Mouse (Mus musculus): ENCODE results near the gene Tmem171. TPM values are rescaled to one million over a fixed set of nuclear protein-coding genes. Genes with fewer than 3 reads are reported as not detected.

Tmem171 gene
- polyA plus RNA-seq, 1 experiment from 2014 or later: 0.93 TPM

DNA sequence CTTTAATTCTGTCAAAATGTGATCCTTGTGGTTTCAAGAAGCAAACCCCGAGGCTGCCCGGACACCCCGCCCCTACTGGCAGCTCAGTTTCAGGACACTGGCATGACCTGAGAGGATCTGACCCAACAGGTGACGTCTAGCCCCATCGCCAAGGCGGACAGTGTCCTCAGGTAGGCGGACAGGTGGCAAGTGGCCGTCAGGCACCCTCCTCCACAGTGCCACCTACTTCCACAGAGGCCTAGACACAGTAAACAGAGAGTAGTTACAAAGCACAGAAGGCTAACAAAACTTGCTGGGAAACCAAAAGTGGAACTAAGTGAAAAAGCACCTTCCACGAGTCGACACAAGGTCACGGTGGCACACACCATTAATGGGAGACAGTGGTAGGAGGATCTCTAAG lies 1.3 kb downstream of the Tmem171 start:
- Histone ChIP-seq H3K4me3 (no peak overlapping the region), H3K4me2 (no peak overlapping the region), H3K4me1 (replicated peaks) (peaks cover 32% of the 10 kb centered on the region), H3K9ac (no peak overlapping the region), H3K27me3 (replicated peaks) (peaks cover 43% of the 10 kb centered on the region), H3K27ac (ENCODE audit: poor library complexity, severe bottlenecking) (no peak overlapping the region), H3K9me3 (replicated peaks) (no peaks in the 10 kb centered on the region), H3K36me3 (no peaks in the 10 kb centered on the region)
- no peak for ATAC-seq (ENCODE audit: insufficient number of reproducible peaks, low FRiP score)
- 86% methylated on average over 11 of the region's 11 CpGs for WGBS

DNA sequence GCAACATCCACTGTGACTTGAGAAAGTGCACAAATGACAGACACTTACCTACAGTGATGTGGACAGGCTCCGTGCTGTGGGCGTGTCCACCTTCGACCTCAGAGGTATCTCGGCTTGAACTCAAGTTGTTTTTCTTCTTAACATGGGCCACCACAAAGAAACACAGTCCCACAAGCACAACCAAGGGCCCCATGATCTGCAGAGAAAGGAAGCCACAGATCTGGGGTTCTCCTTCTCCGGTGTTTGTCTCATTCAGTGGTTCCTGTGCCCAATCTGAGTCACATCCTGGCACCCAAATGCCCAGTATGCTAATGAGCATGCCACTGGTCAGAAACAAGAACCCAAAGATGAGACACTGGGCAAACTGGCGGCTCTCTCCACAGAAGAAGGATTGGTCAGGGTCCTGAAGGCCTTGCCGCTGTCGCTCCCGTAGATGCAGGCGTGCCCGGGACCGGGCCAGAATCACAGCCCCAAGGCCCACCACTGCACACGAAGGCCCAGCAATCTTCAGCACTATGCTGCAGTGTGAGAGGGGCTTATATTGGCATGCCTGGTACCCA lies 2.6 kb downstream of the Tmem171 start:
- 91% methylated on average over 13 of the region's 13 CpGs for WGBS
- no peak overlapping the region for H3K27ac ChIP-seq (ENCODE audit: poor library complexity, severe bottlenecking)
- ATAC-seq (ENCODE audit: insufficient number of reproducible peaks, low FRiP score): no peak
- no peak overlapping the region for H3K4me3 ChIP-seq
- no peaks in the 10 kb centered on the region for H3K9me3 ChIP-seq (replicated peaks)
- peaks cover 43% of the 10 kb centered on the region for H3K27me3 ChIP-seq (replicated peaks)
- no peak overlapping the region for H3K4me2 ChIP-seq
- no peak overlapping the region for H3K9ac ChIP-seq
- no peaks in the 10 kb centered on the region for H3K36me3 ChIP-seq
- peaks cover 32% of the 10 kb centered on the region for H3K4me1 ChIP-seq (replicated peaks)

DNA sequence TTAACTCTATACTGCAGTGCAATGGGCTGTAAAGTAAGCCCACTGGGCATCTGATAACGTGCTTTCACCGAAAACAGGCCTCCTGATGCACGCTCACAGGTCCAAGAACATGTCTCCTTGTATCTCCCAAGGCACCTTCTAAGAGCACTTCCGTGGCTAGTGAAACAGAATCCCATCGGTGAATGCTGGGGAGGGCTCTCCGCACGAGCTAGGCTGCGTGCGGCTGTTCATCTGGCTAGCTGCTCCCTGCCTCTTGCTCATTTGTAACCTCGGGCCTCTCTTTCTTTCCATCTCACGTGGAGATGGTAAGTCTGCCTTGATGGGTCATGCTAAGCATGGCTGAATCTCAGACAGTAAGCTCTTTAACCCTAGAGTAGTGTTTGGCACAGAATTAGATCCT lies 3.7 kb downstream of the Tmem171 start:
- Histone ChIP-seq H3K27ac (ENCODE audit: poor library complexity, severe bottlenecking) (no peak overlapping the region), H3K27me3 (replicated peaks) (peaks cover 36% of the 10 kb centered on the region), H3K4me2 (no peak overlapping the region), H3K9me3 (replicated peaks) (no peaks in the 10 kb centered on the region), H3K4me3 (no peak overlapping the region), H3K36me3 (no peaks in the 10 kb centered on the region), H3K4me1 (replicated peaks) (peaks cover 32% of the 10 kb centered on the region), H3K9ac (no peak overlapping the region)
- no peak for ATAC-seq (ENCODE audit: insufficient number of reproducible peaks, low FRiP score)
- WGBS: 89% methylated on average over 11 of the region's 11 CpGs

DNA sequence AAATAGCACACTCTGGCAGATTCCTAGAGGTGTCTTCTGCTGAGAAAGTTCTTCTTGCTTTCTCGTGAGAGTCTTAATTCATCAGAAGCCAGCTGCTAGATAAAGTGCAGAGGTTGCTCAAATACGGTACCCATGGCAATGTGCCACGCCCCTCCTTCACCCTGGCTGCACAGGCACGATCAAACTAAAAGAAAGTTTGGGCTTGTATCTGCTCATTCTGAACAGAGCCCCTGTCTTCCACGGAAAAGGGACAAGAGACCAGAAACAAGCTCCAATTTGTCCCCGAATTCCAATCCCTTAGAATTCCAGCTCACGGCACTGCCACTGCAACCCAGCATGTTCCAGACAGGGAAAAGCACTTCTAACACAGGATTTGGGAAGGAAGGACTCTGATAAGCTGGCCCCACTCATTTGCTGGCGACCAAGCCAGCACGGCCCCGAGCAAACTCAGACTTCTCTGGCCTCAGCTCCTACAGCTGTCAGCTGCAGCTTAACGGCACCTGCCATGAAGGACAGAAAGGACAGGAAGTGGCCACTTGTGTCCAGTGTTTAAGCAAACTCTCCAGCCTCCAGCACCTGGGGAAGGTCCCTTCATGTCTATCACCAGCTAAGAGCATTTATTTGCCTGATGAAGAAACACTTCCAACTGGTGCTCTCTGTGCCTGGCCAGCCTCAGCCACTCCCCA lies 4.9 kb downstream of the Tmem171 start:
- H3K27ac ChIP-seq (ENCODE audit: poor library complexity, severe bottlenecking): peak overlapping the region; percentile 46
- H3K27me3 ChIP-seq (replicated peaks): peaks cover 25% of the 10 kb centered on the region
- H3K4me3 ChIP-seq: peak overlapping the region; percentile 16; the same call in 1 of the 2 replicates
- ATAC-seq (ENCODE audit: insufficient number of reproducible peaks, low FRiP score): no peak
- 22% methylated on average over 11 of the region's 11 CpGs for WGBS
- H3K36me3 ChIP-seq: no peaks in the 10 kb centered on the region
- H3K9ac ChIP-seq: no peak overlapping the region
- peaks cover 21% of the 10 kb centered on the region for H3K4me1 ChIP-seq (replicated peaks)
- H3K9me3 ChIP-seq (replicated peaks): no peaks in the 10 kb centered on the region
- peak overlapping the region; percentile 51 for H3K4me2 ChIP-seq

DNA sequence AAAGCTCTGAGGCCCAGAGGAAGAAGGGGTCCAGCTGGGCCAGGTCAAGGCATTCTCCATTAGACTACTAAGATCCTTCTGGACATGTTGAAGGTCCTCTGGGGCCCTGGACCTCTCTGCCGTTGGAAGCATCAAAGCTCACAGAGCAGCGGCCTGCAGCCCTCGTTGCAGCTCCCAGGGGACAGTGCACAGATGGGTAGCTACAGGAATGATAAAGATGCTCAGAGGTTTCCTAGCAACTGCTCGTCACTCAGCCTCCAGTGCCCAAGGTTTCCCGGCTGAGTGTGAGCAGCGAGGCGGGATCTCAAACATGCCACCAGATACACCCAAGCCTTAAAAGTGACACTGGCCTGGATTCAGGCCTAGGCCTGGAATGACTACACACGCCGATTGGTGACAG lies 6.7 kb downstream of the Tmem171 start:
- 0 out of 2 replicates have a peak, but pooled peaks cover 9% of the 10 kb centered on the region for H3K27me3 ChIP-seq (replicated peaks)
- no peaks in the 10 kb centered on the region for H3K9me3 ChIP-seq (replicated peaks)
- WGBS: 67% methylated on average over 9 of the region's 9 CpGs
- H3K27ac ChIP-seq (ENCODE audit: poor library complexity, severe bottlenecking): no peak overlapping the region
- no peak for ATAC-seq (ENCODE audit: insufficient number of reproducible peaks, low FRiP score)
- no peak overlapping the region for H3K4me2 ChIP-seq
- no peak overlapping the region for H3K9ac ChIP-seq
- H3K4me1 ChIP-seq (replicated peaks): peaks cover 22% of the 10 kb centered on the region
- H3K36me3 ChIP-seq: no peaks in the 10 kb centered on the region
- H3K4me3 ChIP-seq: no peak overlapping the region

DNA sequence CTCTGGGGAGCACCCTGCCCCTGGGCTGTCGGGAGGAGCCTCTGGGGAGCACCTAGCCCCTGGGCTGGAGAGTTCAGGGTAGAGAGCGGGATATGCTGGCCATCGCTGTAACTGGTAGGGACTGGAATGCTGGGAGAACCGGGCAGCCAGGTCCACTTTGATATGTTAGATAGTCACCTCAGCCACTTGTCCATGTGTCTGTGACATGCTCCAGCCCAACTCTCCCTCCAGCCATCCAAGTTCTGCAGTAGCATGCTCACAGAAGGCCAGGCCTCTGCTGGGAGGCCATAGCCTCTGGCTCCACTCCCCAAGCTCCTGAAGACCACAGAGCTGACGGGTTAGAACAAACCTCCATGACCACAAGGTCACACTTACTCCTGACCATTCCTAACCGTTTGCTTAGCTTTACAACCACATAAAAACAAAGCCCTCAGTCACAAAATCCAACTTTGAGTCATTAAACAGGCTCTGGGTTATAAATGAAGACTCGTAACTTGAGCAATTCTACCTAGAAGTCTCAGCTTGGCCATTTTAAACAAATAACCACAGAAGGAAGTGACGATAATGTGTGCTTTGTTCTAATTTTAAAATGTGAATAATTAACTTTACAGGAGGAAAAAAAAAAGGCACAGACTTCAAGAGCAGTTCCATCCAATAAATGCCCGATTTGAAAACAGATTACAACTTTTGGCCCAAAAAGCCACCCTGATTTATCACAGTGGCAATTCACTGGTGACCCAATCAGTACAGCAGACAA lies 10.3 kb downstream of the Tmem171 start:
- H3K27ac ChIP-seq (ENCODE audit: poor library complexity, severe bottlenecking): no peak overlapping the region

DNA sequence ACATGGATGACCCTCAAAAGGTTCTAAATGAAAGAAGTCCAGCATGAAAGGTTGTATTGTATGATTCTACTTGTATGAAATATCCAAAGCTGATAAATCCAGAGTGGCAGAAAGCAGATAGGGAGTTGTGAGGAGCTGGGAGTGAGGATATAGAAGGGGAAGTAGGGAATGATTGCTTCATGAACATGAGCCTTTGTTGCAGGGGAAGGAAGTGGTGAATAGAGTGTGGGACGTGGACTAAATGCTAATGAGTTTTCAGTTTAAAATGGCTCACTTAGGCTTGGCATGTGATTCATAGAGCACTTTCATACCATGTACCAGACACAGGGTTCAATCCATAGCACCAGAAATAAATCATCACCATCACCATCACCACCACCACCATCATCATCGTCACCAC lies 11.2 kb downstream of the Tmem171 start:
- no peak for ATAC-seq (ENCODE audit: insufficient number of reproducible peaks, low FRiP score)
- no peaks in the 10 kb centered on the region for H3K27me3 ChIP-seq (replicated peaks)
- WGBS: 81% methylated on average over 2 of the region's 2 CpGs
- no peaks in the 10 kb centered on the region for H3K9me3 ChIP-seq (replicated peaks)
- no peak overlapping the region for H3K4me2 ChIP-seq
- peaks cover 23% of the 10 kb centered on the region for H3K4me1 ChIP-seq (replicated peaks)
- H3K36me3 ChIP-seq: no peaks in the 10 kb centered on the region
- no peak overlapping the region for H3K4me3 ChIP-seq
- no peak overlapping the region for H3K9ac ChIP-seq
- no peak overlapping the region for H3K27ac ChIP-seq (ENCODE audit: poor library complexity, severe bottlenecking)

More for the DNA sequence above, 10.3 kb downstream of the Tmem171 start:
- Histone ChIP-seq H3K4me2 (no peak overlapping the region), H3K27me3 (replicated peaks) (no peaks in the 10 kb centered on the region), H3K4me3 (no peak overlapping the region), H3K36me3 (no peaks in the 10 kb centered on the region), H3K9ac (no peak overlapping the region), H3K9me3 (replicated peaks) (no peaks in the 10 kb centered on the region), H3K4me1 (replicated peaks) (peaks cover 28% of the 10 kb centered on the region)
- WGBS: 70% methylated on average over 9 of the region's 9 CpGs
- no peak for ATAC-seq (ENCODE audit: insufficient number of reproducible peaks, low FRiP score)

DNA sequence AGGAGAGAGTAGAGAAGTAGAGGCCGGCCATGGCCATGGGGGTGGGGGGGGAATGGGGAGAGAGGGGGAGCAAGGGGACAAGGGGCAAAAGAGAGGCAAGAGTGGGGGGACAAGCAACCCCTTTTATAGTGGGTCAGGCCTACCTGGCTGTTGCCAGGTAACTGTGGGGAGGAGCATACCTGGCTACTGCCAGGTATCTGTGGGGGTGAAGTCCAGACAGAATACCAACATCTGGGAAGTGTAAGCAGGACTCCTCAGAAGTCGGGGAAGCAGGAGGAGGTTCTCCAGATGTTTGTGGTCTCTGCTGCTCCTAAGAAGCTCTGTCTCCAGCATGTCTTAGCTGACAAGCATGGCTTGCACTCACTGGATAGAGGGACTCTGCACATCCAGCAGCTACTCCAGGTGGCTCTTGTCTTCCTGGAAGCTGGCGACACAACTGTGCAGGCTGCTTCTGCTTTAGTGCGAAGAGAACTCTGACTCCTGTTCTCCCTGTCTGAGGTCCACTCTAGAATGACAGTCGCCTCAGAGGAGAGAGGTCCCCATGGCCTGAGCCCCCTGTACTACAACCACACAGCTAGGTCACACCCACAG lies 14.1 kb downstream of the Tmem171 start:
- H3K4me3 ChIP-seq: no peak overlapping the region
- no peaks in the 10 kb centered on the region for H3K36me3 ChIP-seq
- H3K4me2 ChIP-seq: no peak overlapping the region
- no peaks in the 10 kb centered on the region for H3K9me3 ChIP-seq (replicated peaks)
- H3K27me3 ChIP-seq (replicated peaks): no peaks in the 10 kb centered on the region
- 72% methylated on average over 5 of the region's 5 CpGs for WGBS
- H3K4me1 ChIP-seq (replicated peaks): peaks cover 23% of the 10 kb centered on the region
- no peak overlapping the region for H3K27ac ChIP-seq (ENCODE audit: poor library complexity, severe bottlenecking)
- no peak overlapping the region for H3K9ac ChIP-seq
- no peak for ATAC-seq (ENCODE audit: insufficient number of reproducible peaks, low FRiP score)

DNA sequence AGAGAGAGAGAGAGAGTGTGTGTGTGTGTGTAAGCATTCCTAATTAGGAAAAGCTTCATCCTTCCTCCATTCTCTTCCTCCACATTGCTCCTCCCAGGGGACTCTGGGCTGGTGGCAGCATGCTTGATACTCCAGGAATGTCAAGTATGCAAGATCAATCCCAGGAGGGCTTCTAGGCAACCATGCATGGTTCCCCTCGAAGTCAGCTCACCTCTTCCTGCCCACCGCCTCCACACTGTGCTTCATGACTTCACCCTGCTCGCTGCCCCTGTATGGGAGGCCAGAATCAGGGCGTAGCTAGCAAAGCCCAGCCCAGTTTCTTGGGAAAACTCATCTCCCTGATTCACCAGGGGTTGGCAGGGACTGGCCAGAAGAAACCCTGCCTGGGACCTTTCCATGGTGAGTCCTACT lies 15.0 kb downstream of the Tmem171 start:
- Histone ChIP-seq H3K4me1 (replicated peaks) (peaks cover 23% of the 10 kb centered on the region), H3K9me3 (replicated peaks) (no peaks in the 10 kb centered on the region; the same call in 1 of the 2 replicates), H3K36me3 (no peaks in the 10 kb centered on the region), H3K27ac (ENCODE audit: poor library complexity, severe bottlenecking) (no peak overlapping the region), H3K4me2 (no peak overlapping the region), H3K27me3 (replicated peaks) (no peaks in the 10 kb centered on the region), H3K4me3 (no peak overlapping the region), H3K9ac (no peak overlapping the region)
- ATAC-seq (ENCODE audit: insufficient number of reproducible peaks, low FRiP score): 0 out of 2 replicates have a peak, but pooled peaks have one; percentile 39
- WGBS: 27% methylated on average over 4 of the region's 4 CpGs

DNA sequence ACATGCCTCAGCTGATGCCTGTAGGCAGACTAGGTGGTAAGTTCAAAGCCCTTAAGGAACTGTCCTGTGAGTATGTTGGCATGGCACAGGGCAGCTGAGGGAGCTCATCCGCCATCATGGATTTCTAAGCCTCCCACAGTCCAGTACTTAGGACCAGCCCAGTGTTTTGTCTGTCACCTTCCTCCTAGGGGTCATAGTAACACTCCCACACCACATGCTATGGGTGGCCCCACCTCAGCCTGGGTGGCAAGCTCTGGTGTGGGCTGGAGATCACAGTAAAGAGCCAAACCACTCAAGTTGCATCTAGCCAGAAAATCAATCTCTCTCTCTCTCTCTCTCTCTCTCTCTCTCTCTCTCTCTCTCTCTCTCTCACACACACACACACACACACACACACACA lies 15.4 kb downstream of the Tmem171 start:
- Histone ChIP-seq H3K9me3 (replicated peaks) (no peaks in the 10 kb centered on the region; the same call in 1 of the 2 replicates), H3K4me2 (no peak overlapping the region), H3K4me3 (no peak overlapping the region), H3K9ac (no peak overlapping the region), H3K4me1 (replicated peaks) (peaks cover 21% of the 10 kb centered on the region), H3K27me3 (replicated peaks) (no peaks in the 10 kb centered on the region), H3K36me3 (no peaks in the 10 kb centered on the region), H3K27ac (ENCODE audit: poor library complexity, severe bottlenecking) (no peak overlapping the region)
- no peak for ATAC-seq (ENCODE audit: insufficient number of reproducible peaks, low FRiP score)
- 79% methylated on average over 1 of the region's 1 CpGs for WGBS

DNA sequence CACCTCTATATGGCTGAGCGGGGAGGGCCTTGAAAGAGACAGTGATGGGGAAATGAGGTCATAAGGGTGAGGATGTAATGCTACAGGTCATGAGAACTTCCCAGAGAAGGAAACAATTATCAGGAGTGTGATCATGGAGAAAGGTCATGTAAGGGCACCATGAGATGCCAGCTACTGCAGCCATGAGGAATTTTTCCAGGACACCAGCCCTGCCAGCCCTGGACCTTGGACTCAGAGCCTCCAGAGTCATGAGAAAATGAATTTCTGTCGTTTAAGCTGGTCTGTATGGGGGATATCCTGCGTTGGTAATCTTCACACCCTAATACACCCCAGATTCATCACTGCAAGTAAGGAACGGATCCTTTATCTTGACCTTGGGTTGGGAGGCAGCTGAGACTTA lies 20.7 kb downstream of the Tmem171 start:
- H3K9ac ChIP-seq: no peak overlapping the region
- H3K4me2 ChIP-seq: no peak overlapping the region
- H3K4me3 ChIP-seq: no peak overlapping the region
- H3K27ac ChIP-seq (ENCODE audit: poor library complexity, severe bottlenecking): no peak overlapping the region
- 62% methylated on average over 4 of the region's 4 CpGs for WGBS
- H3K4me1 ChIP-seq (replicated peaks): no peaks in the 10 kb centered on the region
- no peak for ATAC-seq (ENCODE audit: insufficient number of reproducible peaks, low FRiP score)
- H3K27me3 ChIP-seq (replicated peaks): no peaks in the 10 kb centered on the region
- H3K9me3 ChIP-seq (replicated peaks): peaks cover under 1% of the 10 kb centered on the region; the same call in 1 of the 2 replicates
- no peaks in the 10 kb centered on the region for H3K36me3 ChIP-seq
